Mouse (Mus musculus) thymus, postnatal 10 days (tissue): ENCODE data around the gene Mcrip2.

Source experiments
- DNase-seq, 2 experiments: peaks; one replicate each; pipeline ENCODE4 v3.0.0; 2021; ENCODE audit warnings: low spot score in 2 of 2

Mcrip2 gene

GRCm38 (mm10) chr17:25868601-25869191, at the start of gene Mcrip2:
Gene Mcrip2 (minus strand): TSS chr17:25868764.
- DNase-seq, result peak; percentile 60 to 61

- no peak for DNase-seq
These were observed 49.6 kb upstream of the Mcrip2 start for GRCm38 (mm10) chr17:25918037-25918750.

- no peak for DNase-seq
These were observed 48.5 kb upstream of the Mcrip2 start for GRCm38 (mm10) chr17:25916931-25917647.

- no peak for DNase-seq
These were observed 45.7 kb upstream of the Mcrip2 start for GRCm38 (mm10) chr17:25914295-25914694.

GRCm38 (mm10) chr17:25913877-25914275, 45.3 kb upstream of the Mcrip2 start:
- no peak for DNase-seq

GRCm38 (mm10) chr17:25913186-25913876, 44.8 kb upstream of the Mcrip2 start:
- DNase-seq, result no peak

- DNase-seq, result no peak
These were observed 43.3 kb upstream of the Mcrip2 start for GRCm38 (mm10) chr17:25911816-25912215.

GRCm38 (mm10) chr17:25907640-25908039, 39.1 kb upstream of the Mcrip2 start:
- DNase-seq, result no peak

GRCm38 (mm10) chr17:25903061-25903460, 34.5 kb upstream of the Mcrip2 start:
- DNase-seq, result no peak

- no peak for DNase-seq
These were observed 31.6 kb upstream of the Mcrip2 start for GRCm38 (mm10) chr17:25900193-25900592.

GRCm38 (mm10) chr17:25895891-25896290, 27.3 kb upstream of the Mcrip2 start:
- no peak for DNase-seq

- no peak for DNase-seq
These were observed 26.9 kb upstream of the Mcrip2 start for GRCm38 (mm10) chr17:25895415-25895814.

GRCm38 (mm10) chr17:25893975-25894617, 25.5 kb upstream of the Mcrip2 start:
- peak; percentile 43 to 76 for DNase-seq

GRCm38 (mm10) chr17:25888837-25889236, 20.3 kb upstream of the Mcrip2 start:
- no peak for DNase-seq

- no peak for DNase-seq
These were observed 18.9 kb upstream of the Mcrip2 start for GRCm38 (mm10) chr17:25887467-25887866.

- DNase-seq, result no peak
These were observed 18.2 kb upstream of the Mcrip2 start for GRCm38 (mm10) chr17:25886806-25887205.

GRCm38 (mm10) chr17:25885636-25886035, 17.1 kb upstream of the Mcrip2 start:
- peak in 1 of 2 experiments; percentile 37 for DNase-seq

GRCm38 (mm10) chr17:25883824-25884223, 15.3 kb upstream of the Mcrip2 start:
- DNase-seq, result no peak

- DNase-seq, result no peak
These were observed 14.7 kb upstream of the Mcrip2 start for GRCm38 (mm10) chr17:25883268-25883667.

GRCm38 (mm10) chr17:25882306-25882705, 13.7 kb upstream of the Mcrip2 start:
- no peak for DNase-seq

- no peak for DNase-seq
These were observed 13.1 kb upstream of the Mcrip2 start for GRCm38 (mm10) chr17:25881691-25882090.
